Mouse (Mus musculus): ENCODE data around the gene Adora3. TPM values are rescaled to one million over a fixed set of nuclear protein-coding genes. Genes with fewer than 3 reads are reported as not detected.
"Not testable (repeated sequence)": the region's sequence is repeated elsewhere in the genome, so short reads cannot be mapped to it uniquely, and the experiment has no call there.

Gene Adora3
- polyA plus RNA-seq, 1 experiment from 2014 or later = 0.30 TPM

DNA sequence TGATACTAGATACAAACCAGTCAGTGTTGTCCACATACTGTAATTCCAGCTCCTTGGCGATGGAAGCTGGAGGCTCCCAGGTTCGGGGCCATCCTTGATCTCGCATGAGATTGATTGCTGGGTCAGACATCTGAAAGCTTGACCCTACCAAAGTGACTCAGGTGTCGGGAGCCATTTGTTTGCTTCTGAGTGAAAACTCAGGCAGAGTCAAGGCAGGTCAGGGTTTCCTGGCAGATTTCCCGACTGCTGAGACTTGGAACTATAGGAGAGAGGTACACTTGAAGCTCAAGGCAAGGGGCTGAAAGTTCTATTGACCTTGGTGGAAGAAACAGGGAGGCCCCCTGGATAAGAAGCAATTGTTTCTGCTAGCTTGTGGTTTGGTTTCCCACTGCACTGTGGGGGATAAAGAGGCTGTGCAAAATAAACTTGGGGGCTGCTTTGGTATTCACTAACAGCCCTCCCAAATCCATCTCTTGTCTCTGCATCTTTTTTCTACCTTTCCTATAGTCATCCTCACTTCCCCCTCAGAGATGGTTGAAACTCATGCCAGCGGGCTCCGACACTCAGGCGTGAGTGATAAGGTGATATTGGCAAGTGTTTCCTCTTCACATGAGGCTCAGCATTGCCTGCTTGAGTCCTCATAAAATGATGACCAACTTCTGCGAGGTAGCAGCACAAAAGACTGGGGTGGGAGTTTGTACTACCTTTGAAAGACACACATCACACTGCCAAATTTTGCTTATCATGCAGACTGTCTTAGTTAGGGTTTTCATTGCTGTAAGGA lies 41.6 kb downstream of the Adora3 start:
- no peak for ATAC-seq (ENCODE audit: low FRiP score)
- no peak overlapping the region for H3K4me3 ChIP-seq

DNA sequence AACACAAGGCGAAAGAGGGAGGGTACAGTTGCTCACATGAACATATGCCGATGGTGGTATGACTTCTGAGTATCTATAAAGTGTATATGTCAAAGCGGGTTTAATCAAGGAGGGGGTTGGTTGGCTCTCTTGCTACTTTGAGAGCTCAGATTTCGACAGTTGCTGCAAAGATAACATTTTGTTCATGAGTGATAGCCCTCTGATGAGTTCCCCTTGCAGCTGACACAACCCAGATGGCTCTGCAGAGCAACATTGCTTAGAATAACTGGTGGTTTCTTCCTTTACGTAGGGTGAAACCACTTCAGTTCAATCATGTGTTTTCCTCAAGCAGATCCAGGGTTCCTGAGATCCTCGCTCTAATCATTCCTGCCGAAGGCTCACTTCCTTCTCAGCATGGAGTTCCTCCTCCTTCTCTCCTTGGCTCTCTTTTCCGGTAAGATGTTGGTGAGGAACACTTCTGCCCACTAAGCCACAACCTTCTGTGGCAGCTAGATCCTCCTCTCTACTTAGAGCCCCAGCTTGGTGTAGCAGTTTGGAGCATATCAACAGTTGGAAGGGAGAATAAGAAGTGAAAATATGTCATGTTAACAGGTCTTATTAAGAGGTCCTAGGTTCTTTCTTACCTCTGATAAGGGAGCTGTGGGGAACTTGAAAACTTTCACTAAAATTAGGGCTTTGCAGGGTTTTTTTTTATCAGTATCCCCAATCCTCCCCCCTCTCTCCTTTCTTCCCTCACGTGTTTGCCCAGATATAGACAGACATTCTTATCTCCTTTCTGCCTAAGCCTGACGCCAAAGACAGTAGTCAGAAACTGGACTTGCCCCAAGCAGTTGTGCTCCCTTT lies 43.4 kb downstream of the Adora3 start:
- no peaks in the 10 kb centered on the region for H3K36me3 ChIP-seq
- no peaks in the 10 kb centered on the region for H3K4me1 ChIP-seq (replicated peaks)
- H3K9me3 ChIP-seq = no peaks in the 10 kb centered on the region
- ATAC-seq (ENCODE audit: low FRiP score) = no peak
- H3K9ac ChIP-seq = no peak overlapping the region
- H3K27ac ChIP-seq = no peak overlapping the region
- no peaks in the 10 kb centered on the region for H3K27me3 ChIP-seq
- WGBS = 78% methylated on average over 10 of the region's 10 CpGs
- no peak overlapping the region for H3K4me3 ChIP-seq
- no peak overlapping the region for H3K4me2 ChIP-seq

More for the DNA sequence above, 41.6 kb downstream of the Adora3 start:
- H3K9ac ChIP-seq = no peak overlapping the region
- 85% methylated on average over 9 of the region's 9 CpGs for WGBS
- H3K27ac ChIP-seq = no peak overlapping the region
- H3K36me3 ChIP-seq = no peaks in the 10 kb centered on the region
- no peak overlapping the region for H3K4me2 ChIP-seq
- H3K9me3 ChIP-seq = no peaks in the 10 kb centered on the region
- no peaks in the 10 kb centered on the region for H3K4me1 ChIP-seq (replicated peaks)
- H3K27me3 ChIP-seq = no peaks in the 10 kb centered on the region

DNA sequence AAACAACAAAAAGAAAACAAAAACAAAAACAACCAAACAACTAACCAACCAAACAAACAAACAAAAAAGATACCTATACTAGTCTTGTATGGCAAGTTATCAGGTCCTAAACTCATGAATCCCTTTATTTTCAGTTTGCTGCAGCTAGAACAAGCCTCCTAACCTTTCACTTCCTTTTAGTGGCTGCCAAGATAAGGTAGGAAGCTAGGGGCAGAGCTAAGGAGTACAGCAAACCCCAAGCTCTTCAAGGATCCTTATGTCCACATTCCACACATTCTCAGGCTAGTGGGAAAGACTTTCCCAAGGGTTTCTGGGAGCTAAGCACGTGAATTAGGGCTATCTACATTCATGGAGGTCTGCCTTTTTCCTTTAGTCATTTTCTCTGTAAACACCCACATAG lies 44.6 kb downstream of the Adora3 start:
- Histone ChIP-seq H3K27me3 (no peaks in the 10 kb centered on the region), H3K4me3 (no peak overlapping the region), H3K36me3 (no peaks in the 10 kb centered on the region), H3K4me1 (replicated peaks) (no peaks in the 10 kb centered on the region), H3K9ac (no peak overlapping the region), H3K4me2 (no peak overlapping the region), H3K9me3 (no peaks in the 10 kb centered on the region), H3K27ac (no peak overlapping the region)
- WGBS = 51% methylated on average over 1 of the region's 1 CpGs
- ATAC-seq (ENCODE audit: low FRiP score) = no peak

DNA sequence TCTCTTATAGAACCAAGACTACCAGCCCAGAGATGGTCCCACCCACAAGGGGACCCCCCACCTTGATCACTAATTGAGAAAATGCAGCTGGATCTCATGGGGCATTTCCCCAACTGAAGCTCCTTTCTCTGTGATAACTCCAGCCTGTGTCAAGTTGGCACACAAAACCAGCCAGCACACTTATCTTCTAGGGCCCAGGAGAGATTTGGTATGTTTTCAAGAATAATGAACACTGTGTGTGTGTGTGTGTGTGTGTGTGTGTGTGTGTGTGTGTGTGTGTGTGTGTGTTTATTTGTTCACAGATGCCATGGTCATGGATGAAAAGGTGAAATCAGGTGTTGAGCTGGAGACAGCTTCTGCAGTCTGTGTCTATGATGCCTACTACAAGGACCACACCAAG lies 45.8 kb downstream of the Adora3 start:
- H3K27me3 ChIP-seq; ATAC-seq (ENCODE audit: low FRiP score); H3K9ac ChIP-seq; H3K36me3 ChIP-seq; H3K9me3 ChIP-seq; H3K4me1 ChIP-seq (replicated peaks); H3K27ac ChIP-seq; H3K4me2 ChIP-seq; H3K4me3 ChIP-seq: not testable (repeated sequence)

DNA sequence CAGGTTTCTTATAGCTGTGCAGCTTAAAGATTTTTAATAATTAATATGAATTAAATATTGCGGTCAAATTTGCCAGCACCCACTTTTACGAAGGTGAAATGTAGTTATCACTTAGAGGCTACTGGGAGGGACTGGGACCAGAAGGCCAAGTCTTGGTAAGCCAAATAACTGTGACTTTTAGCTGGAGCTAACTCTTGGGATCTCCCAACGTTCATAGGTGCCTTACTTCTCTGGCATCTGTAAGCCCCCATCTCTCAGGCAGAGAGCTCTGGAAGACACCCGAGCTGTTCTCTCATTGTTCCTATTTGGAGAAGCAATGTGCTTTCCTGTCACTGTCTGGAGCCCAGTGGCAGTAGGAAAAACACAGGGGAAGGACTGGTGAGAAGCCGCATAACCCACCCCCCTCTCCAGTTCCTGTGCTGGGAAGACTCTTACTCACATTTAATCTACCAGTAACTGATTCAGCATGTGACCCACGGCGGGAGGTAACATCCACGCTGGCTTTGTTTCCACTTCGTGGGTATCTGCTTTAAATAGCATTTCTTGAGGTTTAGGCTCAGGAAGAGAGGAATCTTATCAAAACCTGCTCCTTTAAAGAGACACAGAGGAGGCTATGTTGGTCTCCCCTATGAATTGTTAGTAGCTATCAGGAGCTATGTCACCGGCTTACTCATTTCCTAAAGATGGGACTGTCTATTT lies 47.1 kb downstream of the Adora3 start:
- Histone ChIP-seq H3K27ac (no peak overlapping the region), H3K27me3 (no peaks in the 10 kb centered on the region), H3K4me3 (no peak overlapping the region), H3K9ac (no peak overlapping the region), H3K36me3 (no peaks in the 10 kb centered on the region), H3K4me1 (replicated peaks) (no peaks in the 10 kb centered on the region), H3K9me3 (no peaks in the 10 kb centered on the region), H3K4me2 (no peak overlapping the region)
- ATAC-seq (ENCODE audit: low FRiP score) = no peak
- WGBS = 69% methylated on average over 10 of the region's 10 CpGs

DNA sequence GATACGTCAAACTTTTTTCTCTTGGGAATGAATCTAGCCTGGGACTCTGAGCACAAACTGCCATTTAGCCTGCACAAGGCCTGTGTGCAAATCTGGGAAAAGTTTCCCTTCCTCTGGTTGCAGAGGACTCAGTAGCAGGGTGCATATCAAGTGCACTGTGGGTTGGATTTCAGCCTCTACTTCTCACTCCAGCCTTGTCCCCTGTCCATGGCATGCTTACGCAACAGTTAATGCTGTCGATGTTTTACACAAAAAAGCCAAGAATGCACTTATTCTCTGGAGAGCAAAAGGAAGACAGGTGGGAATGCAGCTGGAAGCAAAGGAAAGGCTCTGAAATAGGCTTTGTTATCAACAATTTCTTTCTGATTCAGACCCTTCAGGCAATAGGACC lies 47.7 kb downstream of the Adora3 start:
- no peaks in the 10 kb centered on the region for H3K36me3 ChIP-seq
- no peak overlapping the region for H3K27ac ChIP-seq
- H3K4me3 ChIP-seq = no peak overlapping the region
- no peak for ATAC-seq (ENCODE audit: low FRiP score)
- H3K27me3 ChIP-seq = no peaks in the 10 kb centered on the region
- no peaks in the 10 kb centered on the region for H3K4me1 ChIP-seq (replicated peaks)
- H3K9ac ChIP-seq = no peak overlapping the region
- H3K9me3 ChIP-seq = no peaks in the 10 kb centered on the region
- no peak overlapping the region for H3K4me2 ChIP-seq
- 79% methylated on average over 3 of the region's 3 CpGs for WGBS

DNA sequence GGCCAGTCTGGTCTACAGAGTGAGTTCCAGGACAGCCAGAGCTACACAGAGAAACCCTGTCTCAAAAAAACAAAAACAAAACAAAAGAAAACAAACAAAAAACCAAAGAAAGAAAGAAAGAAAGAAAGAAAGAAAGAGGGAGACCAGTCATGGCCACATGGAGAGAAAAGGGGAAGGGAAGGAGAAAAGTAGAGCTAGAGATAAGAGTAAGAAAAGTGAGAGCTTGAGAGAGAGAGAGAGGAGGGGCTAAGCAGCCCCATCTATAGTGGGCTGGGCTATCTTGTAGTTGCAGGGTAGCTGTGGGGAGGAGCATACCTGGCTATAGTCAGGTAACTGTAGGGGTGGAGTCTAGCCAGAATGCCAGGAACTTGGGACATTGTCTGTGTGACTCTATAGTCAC lies 50.1 kb downstream of the Adora3 start:
- not testable (repeated sequence) for H3K27me3 ChIP-seq; H3K9ac ChIP-seq; H3K4me1 ChIP-seq (replicated peaks); H3K4me3 ChIP-seq; ATAC-seq (ENCODE audit: low FRiP score); H3K9me3 ChIP-seq; H3K36me3 ChIP-seq; H3K4me2 ChIP-seq; H3K27ac ChIP-seq

DNA sequence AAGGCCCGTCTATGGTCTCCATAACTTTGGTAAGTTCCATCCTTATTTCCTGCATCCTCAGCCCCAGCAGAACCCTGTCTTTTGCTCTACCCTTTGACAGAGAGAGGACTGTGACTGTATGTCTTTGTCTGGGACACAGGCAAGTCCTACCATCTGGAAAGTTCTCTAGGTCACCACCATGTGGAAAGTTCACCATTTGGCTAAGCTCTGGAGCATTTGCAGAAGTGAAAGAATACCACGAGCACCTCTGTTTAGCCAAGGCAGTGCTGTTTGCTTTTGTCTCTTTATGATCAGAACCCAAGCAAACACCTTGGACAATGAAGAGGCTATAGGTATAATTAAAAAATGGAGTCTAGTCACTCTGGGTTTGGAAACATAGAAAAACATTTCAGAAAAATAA lies 51.3 kb downstream of the Adora3 start:
- Histone ChIP-seq H3K9ac (no peak overlapping the region), H3K36me3 (no peaks in the 10 kb centered on the region), H3K4me2 (no peak overlapping the region), H3K27ac (no peak overlapping the region), H3K27me3 (no peaks in the 10 kb centered on the region), H3K4me3 (no peak overlapping the region), H3K9me3 (no peaks in the 10 kb centered on the region), H3K4me1 (replicated peaks) (no peaks in the 10 kb centered on the region)
- ATAC-seq (ENCODE audit: low FRiP score) = no peak
- 86% methylated on average over 2 of the region's 2 CpGs for WGBS

DNA sequence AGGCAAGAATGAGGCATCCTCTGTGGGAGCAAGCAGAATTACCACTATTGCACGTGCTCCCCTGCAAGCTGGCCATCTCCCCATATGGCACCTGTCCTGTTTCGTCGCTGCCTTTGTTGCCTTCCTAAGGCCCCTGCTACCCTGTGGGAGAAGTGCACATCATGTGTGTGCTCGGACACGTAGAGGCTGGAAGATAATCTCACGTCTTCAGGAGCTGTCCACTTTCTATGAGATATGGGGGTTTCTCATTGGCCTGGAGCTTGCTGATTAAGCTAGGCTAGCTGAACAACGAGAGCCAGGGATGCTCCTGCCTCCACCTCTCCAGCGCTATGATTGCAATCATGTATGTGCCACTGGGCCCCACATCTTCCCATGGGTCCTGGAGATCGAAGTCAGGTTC lies 54.0 kb downstream of the Adora3 start:
- no peaks in the 10 kb centered on the region for H3K36me3 ChIP-seq
- ATAC-seq (ENCODE audit: low FRiP score) = no peak
- no peak overlapping the region for H3K27ac ChIP-seq
- H3K4me2 ChIP-seq = no peak overlapping the region
- no peak overlapping the region for H3K4me3 ChIP-seq
- 90% methylated on average over 9 of the region's 9 CpGs for WGBS
- no peaks in the 10 kb centered on the region for H3K27me3 ChIP-seq
- no peaks in the 10 kb centered on the region for H3K9me3 ChIP-seq
- no peak overlapping the region for H3K9ac ChIP-seq
- H3K4me1 ChIP-seq (replicated peaks) = no peaks in the 10 kb centered on the region

DNA sequence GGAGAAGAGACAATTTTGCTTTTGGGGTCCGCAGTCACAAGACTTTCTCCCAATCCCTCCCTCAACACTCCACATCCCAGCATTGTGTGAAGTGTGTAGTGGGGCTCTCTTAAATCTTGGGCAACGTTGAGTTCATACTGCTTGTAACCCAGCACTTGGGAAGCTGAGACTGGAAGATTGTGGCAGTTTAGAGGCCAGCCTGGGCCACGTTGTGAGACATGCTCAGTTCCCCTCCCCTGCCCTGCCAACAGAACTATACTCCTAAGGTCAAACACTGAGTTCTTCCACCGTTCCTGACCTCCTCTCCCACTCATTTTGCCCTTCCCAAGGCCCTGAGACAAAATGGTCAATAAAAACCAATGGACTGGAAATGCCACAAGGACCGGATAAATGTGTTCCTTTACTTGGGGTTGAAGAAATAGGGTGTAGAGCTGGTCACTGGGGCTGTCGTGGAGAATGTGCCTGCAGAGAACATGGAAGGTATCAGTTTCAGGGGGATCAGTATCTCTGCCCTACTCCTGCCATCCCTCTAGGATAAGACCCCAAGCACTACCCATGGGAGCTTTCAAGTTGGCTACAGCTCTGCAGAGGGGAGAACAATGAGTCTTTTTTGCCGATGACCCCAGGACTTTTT lies 57.0 kb downstream of the Adora3 start:
- H3K36me3 ChIP-seq = no peaks in the 10 kb centered on the region
- H3K27me3 ChIP-seq = no peaks in the 10 kb centered on the region
- no peaks in the 10 kb centered on the region for H3K9me3 ChIP-seq
- no peak for ATAC-seq (ENCODE audit: low FRiP score)
- H3K4me2 ChIP-seq = no peak overlapping the region
- 77% methylated on average over 7 of the region's 7 CpGs for whole genome bisulfite sequencing
- H3K9ac ChIP-seq = no peak overlapping the region
- H3K27ac ChIP-seq = no peak overlapping the region
- no peaks in the 10 kb centered on the region for H3K4me1 ChIP-seq (replicated peaks)
- H3K4me3 ChIP-seq = no peak overlapping the region

DNA sequence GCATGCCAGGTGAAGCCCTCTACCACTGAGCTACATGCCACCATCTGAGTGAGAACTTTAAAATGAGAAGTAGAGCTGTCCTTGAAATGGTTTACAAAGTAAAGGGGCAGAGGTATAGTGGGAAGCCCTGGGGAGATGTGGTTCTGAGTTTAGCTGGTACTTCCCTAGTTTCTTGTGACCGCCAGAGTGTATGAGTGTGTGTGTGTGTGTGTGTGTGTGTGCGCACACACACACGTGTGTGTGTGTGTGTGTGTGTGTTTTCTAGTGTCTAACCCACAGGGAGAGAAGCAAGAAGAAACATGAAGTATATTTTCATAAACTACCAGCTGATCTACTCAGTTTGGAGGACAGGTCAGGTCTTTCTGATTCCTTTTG lies 57.5 kb downstream of the Adora3 start:
- no peak for ATAC-seq (ENCODE audit: low FRiP score)
- Histone ChIP-seq H3K27ac (no peak overlapping the region), H3K9ac (no peak overlapping the region), H3K4me1 (replicated peaks) (no peaks in the 10 kb centered on the region), H3K9me3 (no peaks in the 10 kb centered on the region), H3K4me3 (no peak overlapping the region), H3K4me2 (no peak overlapping the region), H3K27me3 (no peaks in the 10 kb centered on the region), H3K36me3 (no peaks in the 10 kb centered on the region)
- 86% methylated on average over 3 of the region's 3 CpGs for WGBS

DNA sequence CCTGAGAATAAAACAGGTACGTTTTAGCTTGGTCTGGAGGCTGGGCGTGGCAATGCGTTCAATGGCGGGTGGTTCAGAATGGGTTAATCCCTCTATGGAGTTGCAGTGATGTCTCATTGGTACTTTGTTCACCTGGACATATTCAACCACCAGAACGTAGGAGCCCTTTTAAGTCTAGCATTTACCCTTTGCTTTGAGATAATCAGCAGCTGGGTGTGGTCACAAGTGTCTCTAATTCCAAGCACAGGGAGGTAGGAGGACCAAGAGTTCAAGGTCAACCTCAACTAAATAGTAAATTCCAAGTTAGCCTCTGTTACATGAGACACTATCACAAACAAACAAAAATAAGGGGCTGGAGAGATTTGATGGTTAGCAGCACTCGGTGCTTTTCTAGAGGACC lies 58.1 kb downstream of the Adora3 start:
- no peak overlapping the region for H3K4me3 ChIP-seq
- WGBS = 92% methylated on average over 6 of the region's 6 CpGs

More for the DNA sequence above, 58.1 kb downstream of the Adora3 start:
- ATAC-seq (ENCODE audit: low FRiP score) = no peak
- Histone ChIP-seq H3K4me2 (no peak overlapping the region), H3K9ac (no peak overlapping the region), H3K27ac (no peak overlapping the region), H3K9me3 (no peaks in the 10 kb centered on the region), H3K36me3 (no peaks in the 10 kb centered on the region), H3K4me1 (replicated peaks) (no peaks in the 10 kb centered on the region), H3K27me3 (no peaks in the 10 kb centered on the region)
